Mouse (Mus musculus): ENCODE results near the gene Wee1. TPM values are rescaled to one million over a fixed set of nuclear protein-coding genes. Genes with fewer than 3 reads are reported as not detected.
"Not testable (repeated sequence)": the region's sequence is repeated elsewhere in the genome, so short reads cannot be mapped to it uniquely, and the experiment has no call there.

Wee1 gene
- polyA plus RNA-seq, 1 experiment from 2014 or later = 10.2 TPM

DNA sequence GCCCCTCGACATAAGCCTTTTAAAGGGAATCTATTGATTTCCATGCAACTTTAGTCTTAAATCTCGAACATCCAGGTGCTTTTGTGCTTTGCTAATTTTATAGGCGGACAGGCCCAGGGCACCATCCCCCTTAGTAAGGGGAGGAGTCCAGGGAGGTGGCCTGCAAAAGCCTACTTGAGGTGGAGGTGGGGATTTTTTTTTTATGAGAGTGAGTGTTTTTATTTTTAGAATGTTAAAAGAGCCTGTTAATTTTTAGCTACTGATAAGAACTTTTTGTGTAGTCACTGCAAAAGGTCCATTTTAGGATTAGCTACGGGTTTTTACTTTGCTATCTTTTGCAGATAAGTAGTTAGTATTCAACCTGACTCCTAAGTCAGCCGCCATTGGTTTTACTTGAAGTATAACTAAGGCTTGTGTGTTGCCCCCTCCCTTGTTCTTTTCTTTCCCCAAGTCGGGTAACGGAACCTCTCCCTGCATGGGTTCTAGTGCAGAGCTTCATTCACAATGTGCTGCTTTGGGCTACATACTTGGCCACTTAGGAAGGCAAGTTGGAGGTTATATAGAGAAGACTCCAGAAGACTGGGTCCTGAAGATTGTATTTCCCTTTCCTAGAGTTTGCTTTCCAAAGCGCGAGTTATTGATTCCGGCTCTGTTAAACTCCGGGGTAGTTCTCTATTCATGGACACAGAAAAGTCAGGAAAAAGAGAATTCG lies 2.2 kb downstream of the Wee1 start:
- H3K4me3 ChIP-seq (replicated peaks) = peak overlapping the region; percentile 93
- peak overlapping the region; percentile 79 for H3K4me2 ChIP-seq
- ATAC-seq (ENCODE audit: low read depth) (no peak), DNase-seq (peak; percentile 34)
- peaks cover 28% of the 10 kb centered on the region for H3K4me1 ChIP-seq (replicated peaks)
- H3K36me3 ChIP-seq = peaks cover 36% of the 10 kb centered on the region
- no peaks in the 10 kb centered on the region for H3K9me3 ChIP-seq (replicated peaks)
- WGBS (ENCODE audit: insufficient replicate concordance) = 25% methylated on average over 12 of the region's 12 CpGs
- no peaks in the 10 kb centered on the region for H3K27me3 ChIP-seq
- peak overlapping the region; percentile 93 for H3K27ac ChIP-seq
- peak overlapping the region; percentile 96 for H3K9ac ChIP-seq

- DNase-seq (no peak), ATAC-seq (ENCODE audit: low read depth) (no peak)
- H3K9me3 ChIP-seq (replicated peaks) = no peaks in the 10 kb centered on the region
- WGBS (ENCODE audit: insufficient replicate concordance) = 70% methylated on average over 2 of the region's 2 CpGs
- no peaks in the 10 kb centered on the region for H3K27me3 ChIP-seq
- H3K9ac ChIP-seq = no peak overlapping the region
- peaks cover 80% of the 10 kb centered on the region for H3K36me3 ChIP-seq
- no peak overlapping the region for H3K4me2 ChIP-seq
- H3K4me1 ChIP-seq (replicated peaks) = peaks cover 19% of the 10 kb centered on the region
- no peak overlapping the region for H3K4me3 ChIP-seq (replicated peaks)
- H3K27ac ChIP-seq = no peak overlapping the region
These were observed 6.7 kb downstream of the Wee1 start for GRCm38 (mm10) chr7:110128566-110128965.

DNA sequence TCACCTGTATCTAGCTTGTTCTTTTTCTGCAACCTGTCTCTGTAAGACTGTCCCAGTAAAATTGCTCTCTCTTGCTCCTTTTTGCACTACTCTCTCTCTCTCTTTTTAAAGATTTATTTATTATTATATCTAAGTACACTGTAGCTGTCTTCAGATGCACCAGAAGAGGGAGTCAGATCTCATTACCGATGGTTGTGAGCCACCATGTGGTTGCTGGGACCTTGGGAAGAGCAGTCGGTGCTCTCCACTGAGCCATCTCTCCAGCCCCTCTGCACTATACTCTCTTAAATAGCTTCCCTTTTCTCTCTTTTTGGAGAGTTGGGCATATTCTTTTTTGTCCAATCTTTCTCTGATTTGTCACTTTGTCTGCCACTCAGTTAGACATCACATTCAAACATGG lies 10.4 kb downstream of the Wee1 start:
- H3K9ac ChIP-seq; DNase-seq; H3K27ac ChIP-seq; ATAC-seq (ENCODE audit: low read depth); H3K27me3 ChIP-seq; H3K4me1 ChIP-seq (replicated peaks); H3K4me2 ChIP-seq; H3K9me3 ChIP-seq (replicated peaks); H3K4me3 ChIP-seq (replicated peaks): not testable (repeated sequence)
- peaks cover 96% of the 10 kb centered on the region for H3K36me3 ChIP-seq
- WGBS (ENCODE audit: insufficient replicate concordance) = 62% methylated on average over 2 of the region's 2 CpGs

- Histone ChIP-seq H3K4me1 (replicated peaks) (no peaks in the 10 kb centered on the region), H3K9ac (no peak overlapping the region), H3K27ac (no peak overlapping the region), H3K27me3 (no peaks in the 10 kb centered on the region), H3K36me3 (peaks cover 97% of the 10 kb centered on the region), H3K4me2 (no peak overlapping the region), H3K4me3 (replicated peaks) (no peak overlapping the region), H3K9me3 (replicated peaks) (no peaks in the 10 kb centered on the region)
- ATAC-seq (ENCODE audit: low read depth) (no peak), DNase-seq (no peak)
- WGBS (ENCODE audit: insufficient replicate concordance) = 77% methylated on average over 5 of the region's 5 CpGs
These were observed 12.1 kb downstream of the Wee1 start for GRCm38 (mm10) chr7:110133988-110134387.

GRCm38 (mm10) chr7:110138538-110138937 lies 16.7 kb downstream of the Wee1 start:
- WGBS (ENCODE audit: insufficient replicate concordance) = 67% methylated on average over 2 of the region's 2 CpGs
- Histone ChIP-seq H3K27ac (no peak overlapping the region), H3K4me1 (replicated peaks) (no peaks in the 10 kb centered on the region), H3K27me3 (no peaks in the 10 kb centered on the region), H3K4me3 (replicated peaks) (no peak overlapping the region), H3K9ac (no peak overlapping the region), H3K4me2 (no peak overlapping the region), H3K36me3 (peaks cover 98% of the 10 kb centered on the region), H3K9me3 (replicated peaks) (no peaks in the 10 kb centered on the region)
- ATAC-seq (ENCODE audit: low read depth) (no peak), DNase-seq (no peak)

DNA sequence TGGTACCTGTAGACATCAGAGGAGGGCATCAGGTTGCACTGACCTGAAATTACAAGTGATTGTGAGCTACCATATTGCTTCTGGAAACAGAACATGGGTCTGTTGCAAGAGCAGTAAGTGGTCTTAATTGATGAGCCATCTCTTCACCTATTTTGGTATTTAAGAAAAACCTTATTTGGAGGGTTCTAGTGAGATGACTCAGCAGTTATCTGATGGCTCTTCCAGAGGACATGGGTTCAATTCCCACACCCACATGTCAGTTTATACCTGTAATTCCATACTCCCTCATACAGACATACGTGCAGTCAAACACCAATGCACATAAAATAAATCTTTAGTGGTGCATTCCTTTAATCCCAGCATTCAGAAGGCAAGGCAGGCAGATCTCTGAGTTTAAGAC lies 22.0 kb downstream of the Wee1 start:
- DNase-seq (no peak), ATAC-seq (ENCODE audit: low read depth) (no peak)
- H3K27ac ChIP-seq = no peak overlapping the region
- H3K9me3 ChIP-seq (replicated peaks) = no peaks in the 10 kb centered on the region
- 81% methylated on average over 1 of the region's 1 CpGs for WGBS (ENCODE audit: insufficient replicate concordance)
- no peaks in the 10 kb centered on the region for H3K4me1 ChIP-seq (replicated peaks)
- no peak overlapping the region for H3K9ac ChIP-seq
- no peak overlapping the region for H3K4me3 ChIP-seq (replicated peaks)
- H3K4me2 ChIP-seq = no peak overlapping the region
- no peaks in the 10 kb centered on the region for H3K27me3 ChIP-seq
- peaks cover 68% of the 10 kb centered on the region for H3K36me3 ChIP-seq

GRCm38 (mm10) chr7:110152891-110153290 lies 31.0 kb downstream of the Wee1 start:
- Histone ChIP-seq H3K36me3 (no peaks in the 10 kb centered on the region), H3K27me3 (no peaks in the 10 kb centered on the region), H3K9me3 (replicated peaks) (no peaks in the 10 kb centered on the region), H3K4me2 (no peak overlapping the region), H3K4me1 (replicated peaks) (peaks cover 18% of the 10 kb centered on the region), H3K27ac (no peak overlapping the region), H3K9ac (no peak overlapping the region), H3K4me3 (replicated peaks) (no peak overlapping the region)
- no peak for ATAC-seq (ENCODE audit: low read depth)
- no peak for DNase-seq
- 63% methylated on average over 5 of the region's 5 CpGs for WGBS (ENCODE audit: insufficient replicate concordance)

GRCm38 (mm10) chr7:110156712-110157260 lies 34.9 kb downstream of the Wee1 start:
- Histone ChIP-seq H3K27ac (0 out of 2 replicates have a peak overlapping the region, but pooled peaks have one; percentile 11), H3K4me3 (replicated peaks) (no peak overlapping the region), H3K4me1 (replicated peaks) (peaks cover 19% of the 10 kb centered on the region)

DNA sequence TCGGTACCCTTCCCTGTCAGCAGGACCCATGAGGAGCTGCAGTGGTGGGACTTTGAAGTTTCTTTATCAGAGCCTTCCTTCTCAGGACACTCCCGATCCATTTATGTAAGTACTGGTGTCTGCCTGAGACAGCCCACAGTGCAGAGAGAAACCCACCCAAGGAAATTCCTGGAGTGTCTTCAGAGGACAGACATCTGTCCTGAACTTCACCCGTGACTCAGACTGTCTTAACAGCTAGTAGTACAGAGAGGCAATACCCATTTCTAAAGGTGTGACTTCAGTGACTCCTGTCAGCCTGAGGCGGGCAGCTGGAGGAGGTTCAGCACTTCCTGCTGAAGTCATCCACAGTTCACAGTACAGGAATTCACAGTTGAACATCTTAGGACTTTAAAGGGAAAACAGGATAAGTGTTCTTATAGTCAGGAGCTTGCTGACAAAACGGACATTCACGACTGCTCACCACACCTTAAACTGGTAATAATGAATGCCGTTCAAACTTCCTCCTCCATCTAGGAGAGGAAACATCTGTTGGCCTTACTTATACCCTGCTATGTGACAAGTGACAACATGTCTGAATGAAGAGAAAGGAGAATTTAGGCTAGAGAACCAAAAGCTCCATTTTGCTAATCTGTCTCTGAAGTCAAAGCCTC lies 35.5 kb downstream of the Wee1 start:
- ATAC-seq (ENCODE audit: low read depth) (peak; percentile 47), DNase-seq (no peak)
- peak overlapping the region; percentile 19 for H3K4me2 ChIP-seq
- peak overlapping the region; percentile 19; the same call in 1 of the 2 replicates for H3K9ac ChIP-seq
- no peak overlapping the region for H3K4me3 ChIP-seq (replicated peaks)
- no peaks in the 10 kb centered on the region for H3K9me3 ChIP-seq (replicated peaks)
- no peaks in the 10 kb centered on the region for H3K27me3 ChIP-seq
- WGBS (ENCODE audit: insufficient replicate concordance) = 17% methylated on average over 7 of the region's 7 CpGs
- H3K36me3 ChIP-seq = no peaks in the 10 kb centered on the region
- H3K27ac ChIP-seq = 0 out of 2 replicates have a peak overlapping the region, but pooled peaks have one; percentile 11
- peaks cover 19% of the 10 kb centered on the region for H3K4me1 ChIP-seq (replicated peaks)

More at GRCm38 (mm10) chr7:110156712-110157260, 34.9 kb downstream of the Wee1 start:
- Histone ChIP-seq H3K36me3 (no peaks in the 10 kb centered on the region), H3K4me2 (peak overlapping the region; percentile 19), H3K9ac (no peak overlapping the region), H3K27me3 (no peaks in the 10 kb centered on the region), H3K9me3 (replicated peaks) (no peaks in the 10 kb centered on the region)
- ATAC-seq (ENCODE audit: low read depth) = peak; percentile 77
- 14% methylated on average over 4 of the region's 4 CpGs for WGBS (ENCODE audit: insufficient replicate concordance)
- DNase-seq = peak; percentile 17

DNA sequence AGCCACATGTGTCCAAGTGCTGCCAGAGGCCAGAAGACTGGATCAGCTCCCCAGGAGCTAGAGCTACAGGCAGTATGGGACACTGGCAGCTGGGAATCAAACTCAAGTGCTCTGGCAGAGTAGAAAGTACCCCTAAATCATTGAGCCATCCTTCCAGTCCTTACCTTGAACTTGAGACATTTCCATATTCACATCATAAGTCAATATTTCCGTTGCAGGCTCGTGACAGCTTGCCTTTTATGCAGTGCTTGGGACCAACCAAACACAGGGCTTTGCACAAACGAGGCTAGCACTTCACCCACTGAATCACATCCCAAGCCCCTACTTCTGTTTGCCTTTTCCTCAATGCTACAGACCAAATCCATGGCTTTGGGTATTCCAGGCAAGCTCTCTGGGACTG lies 36.2 kb downstream of the Wee1 start:
- Histone ChIP-seq H3K27me3 (no peaks in the 10 kb centered on the region), H3K27ac (no peak overlapping the region)
- no peak for ATAC-seq (ENCODE audit: low read depth)

DNA sequence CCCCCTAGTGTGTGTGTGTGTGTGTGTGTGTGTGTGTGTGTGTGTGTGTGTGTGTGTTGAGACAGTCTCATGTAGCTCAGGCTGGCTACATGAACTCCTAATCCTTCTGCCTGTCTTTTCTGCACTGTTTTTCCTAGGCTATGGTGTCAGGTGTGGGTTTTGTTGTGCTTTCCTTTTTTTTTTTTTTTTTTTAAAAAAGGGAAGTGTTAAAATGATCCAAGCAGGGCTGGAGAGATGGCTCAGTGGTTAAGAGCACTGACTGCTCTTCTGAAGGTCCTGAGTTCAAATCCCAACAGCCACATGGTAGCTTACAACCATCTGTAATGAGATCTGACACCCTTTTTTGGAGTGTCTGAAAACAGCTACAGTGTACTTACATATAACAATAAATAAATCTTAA lies 38.3 kb downstream of the Wee1 start:
- H3K27ac ChIP-seq; H3K9ac ChIP-seq; H3K27me3 ChIP-seq; DNase-seq; ATAC-seq (ENCODE audit: low read depth); H3K4me2 ChIP-seq; H3K36me3 ChIP-seq; H3K4me3 ChIP-seq (replicated peaks); H3K9me3 ChIP-seq (replicated peaks): not testable (repeated sequence)
- peaks cover 28% of the 10 kb centered on the region for H3K4me1 ChIP-seq (replicated peaks)

More for the DNA sequence above, 36.2 kb downstream of the Wee1 start:
- Histone ChIP-seq H3K4me3 (replicated peaks) (no peak overlapping the region), H3K4me2 (no peak overlapping the region), H3K9ac (no peak overlapping the region), H3K4me1 (replicated peaks) (peaks cover 19% of the 10 kb centered on the region), H3K9me3 (replicated peaks) (no peaks in the 10 kb centered on the region), H3K36me3 (no peaks in the 10 kb centered on the region)
- 57% methylated on average over 3 of the region's 3 CpGs for WGBS (ENCODE audit: insufficient replicate concordance)
- DNase-seq = no peak

All from liver, embryonic 13.5 days (tissue).